Mouse (Mus musculus) telencephalon, adult 2 months (tissue): ENCODE measurements around the gene Rbm47.
"Not testable (repeated sequence)": the region's sequence is repeated elsewhere in the genome, so short reads cannot be mapped to it uniquely, and the experiment has no call there.

Source experiments
- DNase-seq: peaks from one replicate; pipeline ENCODE4 v3.0.0-alpha.2; 2011; ENCODE audit warnings: low read depth, low spot score

The Rbm47 gene

GRCm38 (mm10) chr5:66028232-66028631 lies 144.7 kb downstream of the Rbm47 start:
- no peak for DNase-seq

GRCm38 (mm10) chr5:66027206-66027605 lies 145.7 kb downstream of the Rbm47 start:
- DNase-seq: no peak

GRCm38 (mm10) chr5:66026796-66027195 lies 146.1 kb downstream of the Rbm47 start:
- no peak for DNase-seq

- no peak for DNase-seq
These were observed 157.4 kb downstream of the Rbm47 start for GRCm38 (mm10) chr5:66015449-66015961.

GRCm38 (mm10) chr5:66014437-66014836 lies 158.5 kb downstream of the Rbm47 start:
- DNase-seq: no peak

- no peak for DNase-seq
These were observed 158.9 kb downstream of the Rbm47 start for GRCm38 (mm10) chr5:66013999-66014398.

DNA sequence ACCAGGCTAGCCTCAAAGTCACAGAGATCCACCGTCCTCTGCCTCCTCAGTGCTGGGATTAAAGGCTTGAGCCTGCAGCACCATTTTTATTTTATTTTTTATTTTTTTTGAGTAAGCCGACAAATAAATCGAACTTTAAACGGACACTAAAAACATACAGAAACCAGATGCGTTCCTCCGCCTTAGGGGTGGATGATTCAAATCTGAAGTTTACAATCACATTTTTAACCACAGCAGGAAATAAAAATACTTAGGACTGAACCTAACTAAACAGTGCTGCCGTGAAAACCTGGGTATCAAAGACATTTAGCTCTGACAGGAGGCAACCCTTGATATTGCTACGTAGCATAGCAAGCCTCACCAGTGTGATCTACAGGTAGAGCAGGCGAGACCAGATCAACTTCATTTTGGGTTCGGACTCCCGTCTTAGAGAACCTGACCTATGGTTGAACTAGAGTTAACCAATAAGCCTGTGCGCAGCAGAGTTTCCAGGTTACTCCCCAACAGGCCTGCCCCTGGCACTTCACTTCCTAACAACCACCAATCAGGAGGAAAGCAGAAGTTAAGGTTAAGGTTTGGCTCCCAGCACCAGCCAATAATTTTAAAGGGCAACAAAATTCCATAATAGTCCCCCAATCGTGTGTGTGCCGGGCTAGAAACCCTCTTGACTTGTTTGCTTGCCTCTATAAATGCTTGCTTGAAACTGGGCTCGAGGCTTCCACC lies 164.5 kb downstream of the Rbm47 start:
- no peak for DNase-seq

- no peak for DNase-seq
These were observed 167.8 kb downstream of the Rbm47 start for GRCm38 (mm10) chr5:66005041-66005678.

- DNase-seq: no peak
These were observed 168.6 kb downstream of the Rbm47 start, which contains the start of gene 9130230L23Rik for GRCm38 (mm10) chr5:66004134-66004925. TSS of gene 9130230L23Rik (minus strand) at chr5:66004285.

DNA sequence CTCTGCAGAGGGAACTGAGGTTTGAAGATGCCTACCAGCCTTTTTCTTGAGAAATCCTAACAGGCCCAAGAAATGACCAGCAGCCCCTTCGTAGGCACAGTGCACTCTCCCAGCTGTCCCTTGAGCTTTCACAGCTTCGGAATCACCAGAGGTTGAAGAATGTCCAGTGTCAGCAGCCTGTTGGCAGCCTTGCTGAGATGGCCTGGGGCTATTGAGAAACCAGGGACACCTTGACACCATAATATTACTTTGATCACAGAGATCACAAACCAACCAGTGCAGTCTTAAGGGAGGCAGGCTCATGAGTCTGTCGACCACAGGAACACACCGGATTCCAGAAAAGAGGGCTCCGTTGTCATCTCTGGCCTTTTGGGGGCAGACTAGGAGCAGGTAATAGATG lies 171.7 kb downstream of the Rbm47 start:
- DNase-seq: no peak

- DNase-seq: no peak
These were observed 172.3 kb downstream of the Rbm47 start for GRCm38 (mm10) chr5:66000567-66001125.

DNA sequence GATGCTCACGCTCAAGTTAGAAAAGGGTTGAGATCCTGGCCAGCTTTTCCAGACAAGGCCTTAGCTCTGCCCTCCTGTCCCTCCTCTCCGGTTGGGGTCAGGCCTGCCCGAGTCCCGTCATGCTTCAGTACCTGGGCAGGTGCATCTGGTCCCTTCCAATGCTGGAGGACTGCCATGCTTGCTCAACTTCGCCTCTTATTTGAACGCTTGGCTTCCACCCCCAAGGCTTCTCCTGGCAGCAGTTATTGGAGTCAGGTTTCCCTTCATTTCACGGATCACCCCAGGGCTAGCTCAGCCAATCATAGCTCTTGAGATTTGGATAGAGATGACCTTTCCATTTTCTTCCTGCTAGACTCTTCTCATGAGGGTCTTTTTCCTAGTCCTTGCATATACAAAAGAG lies 172.8 kb downstream of the Rbm47 start:
- no peak for DNase-seq

DNA sequence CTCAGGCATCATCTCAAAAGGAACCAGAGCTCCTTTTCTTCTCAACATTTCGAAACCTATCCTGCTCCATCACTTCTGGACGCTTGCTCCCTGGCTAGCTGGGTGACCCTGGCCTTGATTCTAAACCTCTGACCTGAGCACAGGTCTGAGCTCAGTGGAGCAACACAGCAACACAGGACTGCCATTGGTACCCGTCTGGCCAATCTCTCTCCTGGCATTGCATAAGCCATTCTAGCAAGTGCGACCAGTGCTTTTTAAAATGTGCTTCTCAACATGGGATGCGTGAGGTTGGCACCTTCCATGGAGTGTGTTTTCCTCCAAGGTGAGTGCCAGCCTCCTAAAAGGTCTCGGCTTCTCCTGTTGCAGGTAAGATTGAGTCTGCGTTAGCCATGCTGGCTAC lies 173.8 kb downstream of the Rbm47 start:
- no peak for DNase-seq

DNA sequence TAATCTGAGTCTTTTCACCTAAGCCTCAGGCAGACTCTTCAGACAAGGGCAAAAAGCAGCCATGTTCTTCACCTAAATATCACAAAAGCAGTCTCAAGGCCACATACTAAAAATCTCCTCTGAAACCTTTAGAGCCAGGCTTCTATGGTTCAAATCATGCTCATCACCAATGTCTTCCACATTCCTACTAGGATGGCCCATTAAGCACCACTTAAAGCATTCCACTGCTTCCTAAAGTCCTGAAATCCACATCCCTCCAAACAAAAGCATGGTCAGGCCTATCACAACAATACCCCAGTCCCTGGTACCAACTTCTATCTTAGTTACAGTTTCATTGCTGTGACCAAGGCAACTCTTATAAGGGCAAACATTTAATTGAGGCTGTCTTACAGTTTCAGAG lies 175.1 kb downstream of the Rbm47 start:
- DNase-seq: no peak

- no peak for DNase-seq
These were observed 178.3 kb downstream of the Rbm47 start for GRCm38 (mm10) chr5:65994643-65995042.

DNA sequence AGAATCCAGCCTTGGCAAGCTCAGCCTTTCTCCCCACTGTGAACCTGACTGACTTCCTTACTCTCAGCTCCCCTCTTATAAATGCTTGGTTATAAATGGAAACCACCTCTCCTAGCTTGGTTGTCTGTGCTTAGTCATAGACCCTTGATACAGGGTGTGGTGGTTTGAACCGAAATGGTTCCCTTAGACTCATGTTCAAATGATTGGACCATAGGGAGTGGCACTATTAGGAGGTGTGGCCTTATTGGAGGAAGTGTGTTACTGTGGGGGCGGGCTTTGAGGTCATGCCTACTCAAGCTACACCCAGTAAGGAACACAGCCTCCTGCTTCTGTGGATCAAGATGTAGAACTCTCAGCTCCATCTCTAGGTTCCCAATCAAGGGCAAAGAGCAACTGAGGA lies 181.7 kb downstream of the Rbm47 start:
- no peak for DNase-seq

DNA sequence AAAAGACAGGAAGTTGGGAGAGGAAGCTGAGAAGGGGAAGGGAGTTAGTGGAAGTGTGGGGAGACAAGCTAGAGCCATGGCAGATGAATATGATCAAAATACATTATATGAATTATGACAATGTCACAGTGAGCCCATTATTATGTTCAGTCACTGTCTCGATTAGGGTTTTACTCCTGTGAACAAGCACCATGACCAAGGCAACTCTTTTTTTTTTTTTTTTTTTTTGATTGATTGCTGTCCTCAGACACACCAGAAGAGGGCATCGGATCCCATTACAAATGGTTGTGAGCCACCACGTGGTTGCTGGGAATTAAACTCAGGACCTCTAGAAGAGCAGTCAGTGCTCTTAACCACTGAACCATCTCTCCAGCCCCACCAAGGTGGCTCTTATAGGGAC lies 185.9 kb downstream of the Rbm47 start:
- not testable (repeated sequence) for DNase-seq

- no peak for DNase-seq
These were observed 186.5 kb downstream of the Rbm47 start for GRCm38 (mm10) chr5:65986426-65986825.

GRCm38 (mm10) chr5:65975731-65976130 lies 197.2 kb downstream of the Rbm47 start:
- no peak for DNase-seq

- DNase-seq: no peak
These were observed 199.7 kb downstream of the Rbm47 start for GRCm38 (mm10) chr5:65973189-65973588.

- DNase-seq: no peak
These were observed 204.9 kb downstream of the Rbm47 start for GRCm38 (mm10) chr5:65968004-65968403.

DNA sequence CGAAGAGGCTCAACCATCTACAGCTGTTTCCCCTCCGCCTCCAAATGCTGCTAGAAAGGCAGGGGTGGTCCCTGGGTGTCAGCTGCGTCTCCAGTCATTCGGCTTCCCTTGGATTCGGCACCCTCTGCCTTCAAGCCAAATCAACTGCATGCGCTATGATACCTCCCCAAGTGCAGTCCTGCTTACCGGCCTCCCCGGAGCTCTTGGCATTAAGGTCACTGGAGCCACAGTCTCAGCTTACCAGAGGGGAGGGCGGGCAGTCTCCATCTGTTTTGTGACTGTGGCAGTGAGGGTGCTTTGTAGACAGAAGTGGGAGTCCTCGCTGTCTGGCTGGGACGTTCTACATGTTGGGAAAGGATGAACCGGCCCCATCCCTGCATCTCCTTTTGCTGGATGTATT lies 205.8 kb downstream of the Rbm47 start:
- no peak for DNase-seq
